Mouse (Mus musculus) CH12.LX (cell line): ENCODE measurements around the gene Ntm. TPM values are rescaled to one million over a fixed set of nuclear protein-coding genes. Genes with fewer than 3 reads are reported as not detected.

ENCODE experiments used
- DNase-seq: peaks from one replicate; pipeline ENCODE4 v3.0.0-alpha.2; 2013; ENCODE audit errors: extremely low read depth
- H3K27ac ChIP-seq: 2 replicates; pipeline ENCODE4 v1.5.1; 2012; ENCODE audit warnings: low read depth, mild to moderate bottlenecking, control low read depth, moderate library complexity; ENCODE audit not compliant: insufficient read depth
- H3K27me3 ChIP-seq: replicated peaks from 2 replicates; pipeline ENCODE3; 2012; ENCODE audit warnings: inconsistent platforms
- H3K36me3 ChIP-seq, 2 experiments: replicated peaks in 1 of 2; 2 replicates each; pipeline versions ENCODE3 to v1.6.1; 2012; ENCODE audit warnings: inconsistent platforms in 1 of 2, low read length in 1 of 2, mild to moderate bottlenecking in 1 of 2, mixed read lengths in 1 of 2, moderate library complexity in 1 of 2; ENCODE audit not compliant: control insufficient read depth in 1 of 2, insufficient read depth in 1 of 2
- H3K4me1 ChIP-seq, 2 experiments: 2 replicates each; pipeline ENCODE4 v1.6.1; 2012; ENCODE audit warnings: inconsistent platforms in 1 of 2, moderate library complexity in 1 of 2; ENCODE audit not compliant: insufficient read depth in 2 of 2, control insufficient read depth in 1 of 2
- H3K4me2 ChIP-seq: 2 replicates; pipeline ENCODE4 v1.6.1; 2012; ENCODE audit warnings: low read depth, mild to moderate bottlenecking, control low read depth; ENCODE audit not compliant: poor library complexity, insufficient read depth, severe bottlenecking
- H3K4me3 ChIP-seq, 3 experiments: fragments of 150-350 bp in 1 of 3; sonication (generic) in 1 of 3; replicated peaks in 1 of 3; 2 replicates each; pipeline versions ENCODE3 to v1.5.1; 2011 to 2012; ENCODE audit warnings: low read depth in 2 of 3, low read length in 2 of 3, mild to moderate bottlenecking in 2 of 3, moderate library complexity in 2 of 3, control low read depth in 1 of 3, improper control_type of control experiment in 1 of 3, inconsistent platforms in 1 of 3, mixed read lengths in 1 of 3; ENCODE audit not compliant: poor library complexity in 1 of 3
- H3K79me2 ChIP-seq: replicated peaks from 2 replicates; pipeline ENCODE4 v1.6.1; 2012; ENCODE audit warnings: mild to moderate bottlenecking, moderate library complexity; ENCODE audit not compliant: control insufficient read depth, poor library complexity, insufficient read depth, severe bottlenecking; ENCODE audit errors: extremely low read depth
- H3K9ac ChIP-seq: 2 replicates; pipeline ENCODE4 v1.6.1; 2012; ENCODE audit warnings: low read depth, mild to moderate bottlenecking, control low read depth, moderate library complexity; ENCODE audit not compliant: insufficient read depth
- H3K9me3 ChIP-seq: replicated peaks from 2 replicates; pipeline ENCODE3; 2012; ENCODE audit warnings: low read length, inconsistent platforms, mixed read lengths
- CHD1 ChIP-seq: IDR thresholded peaks from 2 replicates; pipeline ENCODE4 v1.6.1; 2012; ENCODE audit warnings: low read depth, low read length, improper control_type of control experiment, inconsistent platforms
- CHD2 ChIP-seq: IDR thresholded peaks from 2 replicates; pipeline ENCODE4 v1.6.1; 2011; ENCODE audit warnings: low read length, improper control_type of control experiment
- E2F4 ChIP-seq: IDR thresholded peaks from 2 replicates; pipeline ENCODE4 v1.6.1; 2011; ENCODE audit warnings: low read depth, low read length, improper control_type of control experiment; ENCODE audit not compliant: insufficient replicate concordance
- EP300 ChIP-seq: IDR thresholded peaks from 2 replicates; pipeline ENCODE4 v1.6.1; 2011; ENCODE audit warnings: low read length, improper control_type of control experiment
- ETS1 ChIP-seq: conservative IDR thresholded peaks from 2 replicates; pipeline ENCODE4 v1.6.1; 2012; ENCODE audit warnings: low read depth, mild to moderate bottlenecking, inconsistent platforms, low read length, improper control_type of control experiment, moderate library complexity
- GABPA ChIP-seq: IDR thresholded peaks from 2 replicates; pipeline ENCODE4 v1.6.1; 2012; ENCODE audit warnings: low read depth, low read length, improper control_type of control experiment, inconsistent platforms; ENCODE audit not compliant: insufficient replicate concordance
- HCFC1 ChIP-seq: IDR thresholded peaks from 2 replicates; pipeline ENCODE4 v1.6.1; 2012; ENCODE audit warnings: low read depth, mild to moderate bottlenecking, inconsistent platforms, low read length, improper control_type of control experiment
- IRF4 ChIP-seq: IDR thresholded peaks from 2 replicates; pipeline ENCODE4 v1.6.1; 2014; ENCODE audit warnings: low read depth, mild to moderate bottlenecking, inconsistent platforms, low read length, improper control_type of control experiment
- JUN ChIP-seq: IDR thresholded peaks from 2 replicates; pipeline ENCODE4 v1.6.1; 2011; ENCODE audit warnings: low read depth, mild to moderate bottlenecking, low read length, improper control_type of control experiment, moderate library complexity; ENCODE audit not compliant: insufficient read depth
- KAT2A ChIP-seq: IDR thresholded peaks from 2 replicates; pipeline ENCODE4 v1.6.1; 2012; ENCODE audit warnings: low read length, improper control_type of control experiment, inconsistent platforms; ENCODE audit not compliant: insufficient replicate concordance
- MYC ChIP-seq: IDR thresholded peaks from 2 replicates; pipeline ENCODE4 v1.6.1; 2011; ENCODE audit warnings: low read depth, mild to moderate bottlenecking, improper control_type of control experiment, low read length
- NRF1 ChIP-seq: IDR thresholded peaks from 2 replicates; pipeline ENCODE4 v1.6.1; 2014; ENCODE audit warnings: low read depth, mild to moderate bottlenecking, inconsistent platforms, low read length, improper control_type of control experiment, moderate library complexity
- PAX5 ChIP-seq: IDR thresholded peaks from 2 replicates; pipeline ENCODE4 v1.6.1; 2012; ENCODE audit warnings: low read length, inconsistent platforms, mixed read lengths
- POLR2AphosphoS2 ChIP-seq: IDR thresholded peaks from 2 replicates; pipeline ENCODE4 v1.6.1; 2011; ENCODE audit warnings: low read depth, low read length, improper control_type of control experiment
- RAD21 ChIP-seq: IDR thresholded peaks from 2 replicates; pipeline ENCODE4 v1.6.1; 2011; ENCODE audit warnings: low read depth, mild to moderate bottlenecking, low read length, improper control_type of control experiment, moderate library complexity
- SIN3A ChIP-seq: IDR thresholded peaks from 2 replicates; pipeline ENCODE4 v1.6.1; 2012; ENCODE audit warnings: low read length, improper control_type of control experiment, inconsistent platforms
- UBTF ChIP-seq: IDR thresholded peaks from 2 replicates; pipeline ENCODE4 v1.6.1; 2012; ENCODE audit warnings: low read depth, mild to moderate bottlenecking, inconsistent platforms, low read length, improper control_type of control experiment, moderate library complexity
- USF1 ChIP-seq: IDR thresholded peaks from 2 replicates; pipeline ENCODE4 v1.6.1; 2014; ENCODE audit warnings: low read depth, mild to moderate bottlenecking, inconsistent platforms, low read length, improper control_type of control experiment
- USF2 ChIP-seq: conservative IDR thresholded peaks from 2 replicates; pipeline ENCODE4 v1.6.1; 2011; ENCODE audit warnings: low read depth, low read length, improper control_type of control experiment
- ZNF384 ChIP-seq: IDR thresholded peaks from 2 replicates; pipeline ENCODE4 v1.6.1; 2012; ENCODE audit warnings: low read depth, low read length, improper control_type of control experiment, inconsistent platforms
- dilution Hi-C: fragments of 300-500 bp; cut with MboI; formaldehyde crosslinking; loops from 2 replicates; pipeline ENCODE4 v1.14.3; 2020; ENCODE audit warnings: low sequenced_read_pairs; ENCODE audit not compliant: extremely low pct_unique_long_range_greater_than_20kb, extremely low pct_ligation_motif_present
- in situ Hi-C: fragments of 300-500 bp; cut with MboI; formaldehyde crosslinking; loops from 3 replicates; pipeline ENCODE4 v1.14.3; 2019; ENCODE audit warnings: low sequenced_read_pairs, low pct_ligation_motif_present, low pct_unique_long_range_greater_than_20kb, mixed read lengths
- polyA plus RNA-seq: library from polyadenylated mRNA; unstranded; fragments of >175 nt; gene quantifications from 2 replicates; pipeline ENCODE4 v1.2.1, GENCODE M21; 2012; ENCODE audit warnings: low read depth; ENCODE audit not compliant: insufficient read length
- total RNA-seq, 2 experiments: library from RNA; depleted of rRNA; stranded (reverse); fragments of 300-350 nt in 1 of 2; fragments of >200 nt in 1 of 2; gene quantifications; 2 replicates each; pipeline ENCODE4 v1.2.3; 2012 to 2014

Gene Ntm
- not detected in 2 replicates for total RNA-seq (2012; rRNA removed)
- total RNA-seq (2014; rRNA removed) = not detected in 2 replicates
- not detected in 2 replicates for polyA plus RNA-seq

- dilution Hi-C loops = no loop called here
- Histone ChIP-seq H3K36me3 (no peaks in the 10 kb centered on the region), H3K27me3 (no peaks in the 10 kb centered on the region), H3K79me2 (no peaks in the 10 kb centered on the region), H3K4me3 (no peak within 1 kb of the TSS), H3K9me3 (peaks cover 76% of the 10 kb centered on the region), H3K9ac (no peak within 1 kb of the TSS), H3K4me2 (no peak within 1 kb of the TSS), H3K27ac (no peak within 1 kb of the TSS), H3K4me1 (no peaks in the 10 kb centered on the region)
- no peak for DNase-seq
- in situ Hi-C loops = no loop called here
- no peak for TF ChIP-seq ZNF384
- TF ChIP-seq CHD2 = no peak
Observed at GRCm38 (mm10) chr9:29962978-29963377, at the start of gene Ntm. Gene Ntm (minus strand): TSS chr9:29963141.

- Histone ChIP-seq H3K4me3 (no peak overlapping the region), H3K9me3 (peaks cover 73% of the 10 kb centered on the region), H3K4me2 (no peak overlapping the region), H3K36me3 (no peaks in the 10 kb centered on the region), H3K27me3 (no peaks in the 10 kb centered on the region), H3K27ac (no peak overlapping the region), H3K9ac (no peak overlapping the region), H3K4me1 (no peaks in the 10 kb centered on the region), H3K79me2 (no peaks in the 10 kb centered on the region)
- dilution Hi-C loops = no loop called here
- TF ChIP-seq UBTF = no peak
- TF ChIP-seq USF2 = no peak
- no peak for TF ChIP-seq E2F4
- no peak for TF ChIP-seq HCFC1
- TF ChIP-seq KAT2A = no peak
- no peak for TF ChIP-seq SIN3A
- TF ChIP-seq MYC = no peak
- no peak for TF ChIP-seq USF1
- no peak for TF ChIP-seq CHD2
- no peak for TF ChIP-seq ETS1
- TF ChIP-seq POLR2AphosphoS2 = no peak
- in situ Hi-C loops = loop anchor here (10.0 kb wide), 1 partner anchor 269 kb away; no protein-coding TSS in a partner anchor
- no peak for DNase-seq
Observed at GRCm38 (mm10) chr9:30005701-30006100, 42.8 kb upstream of the Ntm start.

- Histone ChIP-seq H3K27me3 (no peaks in the 10 kb centered on the region), H3K4me3 (no peak overlapping the region), H3K9ac (no peak overlapping the region), H3K36me3 (no peaks in the 10 kb centered on the region), H3K27ac (no peak overlapping the region), H3K4me2 (no peak overlapping the region), H3K79me2 (no peaks in the 10 kb centered on the region), H3K9me3 (peaks cover 63% of the 10 kb centered on the region), H3K4me1 (no peaks in the 10 kb centered on the region)
- in situ Hi-C loops (loop anchor here (10.0 kb wide), 1 partner anchor 271 kb away; no protein-coding TSS in a partner anchor), dilution Hi-C loops (no loop called here)
- TF ChIP-seq RAD21 (no peak), ZNF384 (no peak), GABPA (no peak), NRF1 (no peak), CHD1 (no peak), POLR2AphosphoS2 (no peak), JUN (no peak), PAX5 (no peak), CHD2 (no peak), IRF4 (no peak), ETS1 (no peak), EP300 (no peak)
- DNase-seq = no peak
Observed at GRCm38 (mm10) chr9:30003612-30004011, 40.7 kb upstream of the Ntm start.
